Mouse (Mus musculus): ENCODE measurements around the gene Rsph9. TPM values are rescaled to one million over a fixed set of nuclear protein-coding genes. Genes with fewer than 3 reads are reported as not detected.

Rsph9 gene
- total and polyA plus RNA-seq, 3 experiments = 1.0 to 2.4 (median 1.4) TPM

- Histone ChIP-seq H3K27me3 (ENCODE audit: control insufficient read depth, insufficient read depth, low read length) (no peaks in the 10 kb centered on the region), H3K36me3 (ENCODE audit: control insufficient read depth, insufficient read depth, low read length) (no peaks in the 10 kb centered on the region; the same call in 1 of the 2 replicates), H3K9ac (ENCODE audit: low read depth, low read length) (no peak overlapping the region), H3K27ac (peak overlapping the region; percentile 20), H3K79me2 (replicated peaks; ENCODE audit: control insufficient read depth, insufficient read depth, low read length) (no peaks in the 10 kb centered on the region), H3K4me3 (no peak overlapping the region), H3K4me1 (ENCODE audit: control insufficient read depth, insufficient read depth, low read length) (peaks cover 5% of the 10 kb centered on the region)
- 13% methylated on average over 5 of the region's 5 CpGs for WGBS
- intact Hi-C loops (cut with DNase I) = loop anchor here (5.0 to 10.0 kb wide), 2 partner anchors 34 to 434 kb away; partner anchors contain the start of genes 1600014C23Rik, Polh and Xpo5
- TF ChIP-seq POLR2A (IDR thresholded peaks at IDR 0.05; ENCODE audit: insufficient read depth, low read depth, low read length) (no peak), EP300 (IDR thresholded peaks at IDR 0.05; ENCODE audit: insufficient read depth, low read depth, low read length) (no peak), CTCF (IDR thresholded peaks at IDR 0.05) (no peak)
- DNase-seq = peak in 1 of 2 experiments; percentile 23
Measured at GRCm38 (mm10) chr17:46168318-46168717, 24.3 kb upstream of the Rsph9 start.

DNA sequence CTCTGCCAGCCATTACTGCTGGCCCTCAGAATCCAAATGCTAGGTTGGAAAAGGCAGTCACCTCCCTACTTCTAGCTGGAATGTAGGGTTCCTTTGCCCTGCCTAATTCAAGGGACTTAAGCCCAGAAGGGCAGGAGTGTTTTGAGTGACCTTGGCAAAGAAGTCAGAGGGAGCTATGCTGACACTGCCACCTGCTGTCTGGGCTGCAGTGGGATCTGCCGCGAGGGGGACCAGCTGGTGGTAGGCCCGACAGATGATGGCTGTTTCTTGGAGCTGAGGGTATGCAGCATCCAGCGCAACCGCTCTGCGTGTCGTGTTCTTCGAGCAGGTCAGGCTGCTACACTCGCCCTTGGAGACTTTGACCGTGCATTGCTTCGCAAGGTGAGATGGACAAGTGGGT lies 23.0 kb upstream of the Rsph9 start:
- Histone ChIP-seq H3K27me3 (ENCODE audit: control insufficient read depth, insufficient read depth, low read length) (no peaks in the 10 kb centered on the region), H3K36me3 (ENCODE audit: control insufficient read depth, insufficient read depth, low read length) (no peaks in the 10 kb centered on the region; the same call in 1 of the 2 replicates), H3K79me2 (replicated peaks; ENCODE audit: control insufficient read depth, insufficient read depth, low read length) (no peaks in the 10 kb centered on the region), H3K4me1 (ENCODE audit: control insufficient read depth, insufficient read depth, low read length) (peaks cover 8% of the 10 kb centered on the region), H3K9ac (ENCODE audit: low read depth, low read length) (0 out of 2 replicates have a peak overlapping the region, but pooled peaks have one; percentile 19), H3K27ac (peak overlapping the region; percentile 66), H3K4me3 (no peak overlapping the region)
- peak in 1 of 2 experiments; percentile 22 for DNase-seq
- intact Hi-C loops (cut with DNase I) = loop anchor here (5.0 to 10.0 kb wide), 2 partner anchors 35 to 432 kb away; partner anchors contain the start of genes 1600014C23Rik, Polh and Xpo5
- 77% methylated on average over 11 of the region's 11 CpGs for WGBS
- TF ChIP-seq POLR2A (IDR thresholded peaks at IDR 0.05; ENCODE audit: insufficient read depth, low read depth, low read length) (0 out of 2 replicates have a peak, but pooled peaks have one; percentile 6), CTCF (IDR thresholded peaks at IDR 0.05) (peak; percentile 72), EP300 (IDR thresholded peaks at IDR 0.05; ENCODE audit: insufficient read depth, low read depth, low read length) (peak; percentile 27; the same call in 1 of the 2 replicates)

DNA sequence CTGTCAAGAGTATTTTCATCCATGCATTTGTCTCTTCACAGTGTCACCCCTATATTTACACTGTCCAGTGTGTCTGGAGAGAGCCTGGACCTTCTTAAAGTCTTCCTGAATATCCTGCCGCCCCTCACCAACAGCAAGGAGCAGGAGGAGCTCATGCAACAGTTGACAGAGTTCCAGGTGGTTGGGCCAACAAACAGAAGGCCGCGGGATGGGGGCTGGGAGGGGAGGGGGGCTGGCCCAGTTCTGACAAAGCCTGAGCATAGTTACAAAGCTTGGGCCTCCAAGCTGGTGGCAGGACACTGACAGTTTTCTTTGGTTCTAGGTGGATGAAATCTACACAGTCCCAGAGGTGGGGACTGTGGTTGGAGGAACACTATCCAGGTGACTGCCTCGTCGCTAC lies 22.3 kb upstream of the Rsph9 start:
- Histone ChIP-seq H3K27ac (peak overlapping the region; percentile 66; the same call in 1 of the 2 replicates), H3K4me3 (no peak overlapping the region), H3K9ac (ENCODE audit: low read depth, low read length) (no peak overlapping the region), H3K4me1 (ENCODE audit: control insufficient read depth, insufficient read depth, low read length) (peaks cover 11% of the 10 kb centered on the region), H3K27me3 (ENCODE audit: control insufficient read depth, insufficient read depth, low read length) (no peaks in the 10 kb centered on the region), H3K36me3 (ENCODE audit: control insufficient read depth, insufficient read depth, low read length) (no peaks in the 10 kb centered on the region; the same call in 1 of the 2 replicates), H3K79me2 (replicated peaks; ENCODE audit: control insufficient read depth, insufficient read depth, low read length) (no peaks in the 10 kb centered on the region)
- WGBS = 51% methylated on average over 5 of the region's 5 CpGs
- DNase-seq = no peak
- intact Hi-C loops (cut with DNase I) = loop anchor here (5.0 to 10.0 kb wide), 2 partner anchors 36 to 431 kb away; partner anchors contain the start of genes 1600014C23Rik, Polh and Xpo5
- TF ChIP-seq CTCF (IDR thresholded peaks at IDR 0.05) = no peak
- TF ChIP-seq POLR2A (IDR thresholded peaks at IDR 0.05; ENCODE audit: insufficient read depth, low read depth, low read length) = no peak
- no peak for TF ChIP-seq EP300 (IDR thresholded peaks at IDR 0.05; ENCODE audit: insufficient read depth, low read depth, low read length)

DNA sequence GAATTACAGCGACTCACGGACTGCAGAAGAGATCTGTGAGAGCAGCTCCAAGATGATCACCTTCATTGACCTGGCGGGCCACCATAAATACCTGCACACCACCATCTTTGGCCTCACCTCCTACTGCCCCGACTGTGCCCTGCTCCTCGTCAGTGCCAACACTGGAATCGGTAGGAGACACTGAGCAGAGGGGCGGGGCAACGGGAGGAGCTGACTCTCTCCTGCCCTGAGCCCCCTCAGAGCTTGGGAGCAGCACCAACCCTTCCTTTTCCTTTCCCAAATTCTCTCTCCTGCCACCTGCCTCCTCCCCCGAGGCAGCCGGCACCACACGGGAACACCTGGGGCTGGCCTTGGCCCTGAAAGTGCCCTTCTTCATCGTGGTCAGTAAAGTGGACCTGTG lies 21.4 kb upstream of the Rsph9 start:
- H3K36me3 ChIP-seq (ENCODE audit: control insufficient read depth, insufficient read depth, low read length) = no peaks in the 10 kb centered on the region; the same call in 1 of the 2 replicates
- 82% methylated on average over 12 of the region's 12 CpGs for WGBS
- no peaks in the 10 kb centered on the region for H3K79me2 ChIP-seq (replicated peaks; ENCODE audit: control insufficient read depth, insufficient read depth, low read length)
- intact Hi-C loops (cut with DNase I) = loop anchor here (5.0 to 10.0 kb wide), 2 partner anchors 37 to 431 kb away; partner anchors contain the start of genes 1600014C23Rik, Polh and Xpo5
- H3K27ac ChIP-seq = no peak overlapping the region
- H3K27me3 ChIP-seq (ENCODE audit: control insufficient read depth, insufficient read depth, low read length) = no peaks in the 10 kb centered on the region
- H3K4me1 ChIP-seq (ENCODE audit: control insufficient read depth, insufficient read depth, low read length) = peaks cover 11% of the 10 kb centered on the region
- TF ChIP-seq CTCF (IDR thresholded peaks at IDR 0.05) = no peak
- no peak for TF ChIP-seq EP300 (IDR thresholded peaks at IDR 0.05; ENCODE audit: insufficient read depth, low read depth, low read length)
- no peak for TF ChIP-seq POLR2A (IDR thresholded peaks at IDR 0.05; ENCODE audit: insufficient read depth, low read depth, low read length)
- no peak overlapping the region for H3K4me3 ChIP-seq
- no peak overlapping the region for H3K9ac ChIP-seq (ENCODE audit: low read depth, low read length)
- no peak for DNase-seq

DNA sequence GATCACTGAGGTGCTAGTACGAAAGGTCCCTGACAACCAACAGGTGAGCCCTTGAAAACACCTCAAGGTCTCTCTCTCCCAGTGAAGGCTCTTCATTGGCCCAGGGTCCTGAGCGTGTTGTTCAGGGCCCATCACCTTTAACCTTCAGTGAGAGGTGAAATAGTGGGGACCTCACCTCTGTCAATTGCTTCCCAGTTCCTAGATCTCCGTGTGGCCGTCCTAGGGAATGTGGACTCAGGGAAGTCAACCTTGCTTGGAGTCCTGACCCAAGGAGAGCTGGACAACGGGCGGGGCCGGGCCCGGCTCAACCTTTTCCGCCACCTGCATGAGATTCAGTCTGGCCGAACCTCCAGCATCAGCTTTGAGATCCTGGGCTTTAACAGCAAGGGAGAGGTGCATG lies 20.8 kb upstream of the Rsph9 start:
- H3K4me1 ChIP-seq (ENCODE audit: control insufficient read depth, insufficient read depth, low read length) = peaks cover 11% of the 10 kb centered on the region
- H3K27ac ChIP-seq = no peak overlapping the region
- H3K27me3 ChIP-seq (ENCODE audit: control insufficient read depth, insufficient read depth, low read length) = no peaks in the 10 kb centered on the region
- no peak overlapping the region for H3K9ac ChIP-seq (ENCODE audit: low read depth, low read length)
- no peak for DNase-seq
- no peak for TF ChIP-seq POLR2A (IDR thresholded peaks at IDR 0.05; ENCODE audit: insufficient read depth, low read depth, low read length)
- no peak for TF ChIP-seq CTCF (IDR thresholded peaks at IDR 0.05)
- no peak for TF ChIP-seq EP300 (IDR thresholded peaks at IDR 0.05; ENCODE audit: insufficient read depth, low read depth, low read length)
- 93% methylated on average over 10 of the region's 10 CpGs for WGBS
- no peaks in the 10 kb centered on the region for H3K79me2 ChIP-seq (replicated peaks; ENCODE audit: control insufficient read depth, insufficient read depth, low read length)
- no peaks in the 10 kb centered on the region; the same call in 1 of the 2 replicates for H3K36me3 ChIP-seq (ENCODE audit: control insufficient read depth, insufficient read depth, low read length)
- intact Hi-C loops (cut with DNase I) = loop anchor here (5.0 to 10.0 kb wide), 2 partner anchors 38 to 430 kb away; partner anchors contain the start of genes 1600014C23Rik, Polh and Xpo5
- H3K4me3 ChIP-seq = no peak overlapping the region

GRCm38 (mm10) chr17:46164301-46164700 lies 20.3 kb upstream of the Rsph9 start:
- H3K36me3 ChIP-seq (ENCODE audit: control insufficient read depth, insufficient read depth, low read length) = no peaks in the 10 kb centered on the region; the same call in 1 of the 2 replicates
- 90% methylated on average over 8 of the region's 8 CpGs for WGBS

More at GRCm38 (mm10) chr17:46164301-46164700, 20.3 kb upstream of the Rsph9 start:
- H3K79me2 ChIP-seq (replicated peaks; ENCODE audit: control insufficient read depth, insufficient read depth, low read length) = no peaks in the 10 kb centered on the region
- H3K27me3 ChIP-seq (ENCODE audit: control insufficient read depth, insufficient read depth, low read length) = no peaks in the 10 kb centered on the region
- intact Hi-C loops (cut with DNase I) = loop anchor here (10.0 kb wide), 1 partner anchor 430 kb away; the partner anchor contains the start of gene 1600014C23Rik
- no peak overlapping the region for H3K9ac ChIP-seq (ENCODE audit: low read depth, low read length)
- H3K4me3 ChIP-seq = no peak overlapping the region
- no peak overlapping the region for H3K27ac ChIP-seq
- DNase-seq = no peak
- peaks cover 13% of the 10 kb centered on the region for H3K4me1 ChIP-seq (ENCODE audit: control insufficient read depth, insufficient read depth, low read length)
- TF ChIP-seq EP300 (IDR thresholded peaks at IDR 0.05; ENCODE audit: insufficient read depth, low read depth, low read length) = no peak
- no peak for TF ChIP-seq POLR2A (IDR thresholded peaks at IDR 0.05; ENCODE audit: insufficient read depth, low read depth, low read length)
- TF ChIP-seq CTCF (IDR thresholded peaks at IDR 0.05) = no peak

Data from heart, adult 2 months (tissue).